Mouse (Mus musculus): ENCODE measurements around the gene Mxd4. TPM values are rescaled to one million over a fixed set of nuclear protein-coding genes. Genes with fewer than 3 reads are reported as not detected.
A peak's percentile ranks its signal among the peaks of the same experiment; 100 is the strongest.

Gene Mxd4
- total and polyA plus RNA-seq, 2 experiments: 43.6 to 125 TPM

DNA sequence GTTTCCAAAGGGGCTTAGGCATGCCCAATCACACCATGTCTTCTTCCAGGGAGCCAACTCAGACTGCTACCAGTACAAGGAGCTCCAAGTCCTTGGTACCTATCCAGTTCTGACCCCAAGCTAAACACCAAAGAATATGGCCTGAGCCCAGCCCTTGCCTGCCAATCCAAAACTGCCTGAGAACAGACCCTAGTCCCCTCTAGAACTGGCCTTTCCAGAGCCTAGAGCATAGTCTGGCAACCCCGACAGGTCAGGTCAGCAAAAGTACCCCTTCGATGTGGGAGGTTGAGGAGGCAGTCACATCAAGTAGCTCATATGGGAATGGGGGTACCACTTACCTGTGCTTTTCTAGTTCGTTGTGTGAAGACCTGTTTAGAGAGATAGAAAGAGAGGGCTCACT lies 3.5 kb downstream of the Mxd4 start:
- H3K9ac ChIP-seq (ENCODE audit: low read depth, low read length): no peak overlapping the region
- H3K27ac ChIP-seq (replicated peaks; ENCODE audit: insufficient read depth, low read depth, low read length): no peak overlapping the region
- no peaks in the 10 kb centered on the region for H3K27me3 ChIP-seq (ENCODE audit: control insufficient read depth, insufficient read depth, low read length)
- peaks cover 32% of the 10 kb centered on the region for H3K79me2 ChIP-seq (ENCODE audit: control insufficient read depth, insufficient read depth, low read length)
- TF ChIP-seq CTCF (IDR thresholded peaks at IDR 0.05; ENCODE audit: low read depth, low read length) (no peak), POLR2A (IDR thresholded peaks at IDR 0.05; ENCODE audit: extremely low read depth, insufficient read depth, low read length) (no peak)
- no peak overlapping the region for H3K4me3 ChIP-seq (ENCODE audit: insufficient read depth, low read depth, low read length)
- H3K4me1 ChIP-seq (ENCODE audit: control insufficient read depth, insufficient read depth, low read length): peaks cover 27% of the 10 kb centered on the region
- peaks cover 13% of the 10 kb centered on the region for H3K36me3 ChIP-seq (ENCODE audit: control insufficient read depth, insufficient read depth, low read length)
- WGBS: 98% methylated on average over 3 of the region's 3 CpGs
- DNase-seq (ENCODE audit: extremely low read depth, low read depth, low spot score): no peak

DNA sequence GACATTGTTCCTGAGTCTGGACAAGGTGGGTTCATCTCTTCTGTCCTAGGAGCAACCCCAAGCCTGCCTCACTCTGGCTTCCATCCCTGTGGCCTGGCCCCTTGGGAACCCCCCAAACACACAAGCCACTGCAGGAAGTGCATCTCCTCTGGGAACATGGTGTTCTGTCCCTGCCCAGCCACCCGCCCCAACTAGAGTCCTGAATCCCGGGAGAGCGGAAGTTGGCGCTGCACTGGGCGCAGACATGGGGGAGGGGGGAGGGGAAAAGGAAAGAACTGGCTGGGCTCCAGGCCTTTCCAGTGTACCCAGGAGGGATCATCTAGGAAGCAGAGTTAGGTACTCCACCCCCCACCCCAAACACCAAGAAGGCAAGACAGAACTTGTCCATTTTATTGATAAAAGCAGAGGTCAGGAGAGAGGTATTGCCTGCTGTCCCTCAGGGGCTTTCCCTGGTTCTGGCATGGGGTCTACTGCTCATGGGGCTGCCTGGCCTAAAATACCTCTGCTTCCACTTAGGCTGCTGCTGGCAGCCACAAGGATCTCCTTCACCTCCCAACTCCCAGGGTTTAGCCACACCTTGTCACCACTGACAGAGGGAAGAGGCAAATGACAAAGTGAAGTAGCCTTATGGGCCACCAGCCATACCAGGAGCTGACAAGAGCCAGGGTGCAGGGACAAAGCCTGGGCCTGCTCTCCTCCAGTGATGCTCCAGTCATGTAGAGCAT lies 4.2 kb downstream of the Mxd4 start:
- Histone ChIP-seq H3K9ac (ENCODE audit: low read depth, low read length) (peak overlapping the region; percentile 3; the same call in 1 of the 2 replicates), H3K36me3 (ENCODE audit: control insufficient read depth, insufficient read depth, low read length) (peaks cover 15% of the 10 kb centered on the region), H3K4me3 (ENCODE audit: insufficient read depth, low read depth, low read length) (no peak overlapping the region), H3K27me3 (ENCODE audit: control insufficient read depth, insufficient read depth, low read length) (no peaks in the 10 kb centered on the region), H3K79me2 (ENCODE audit: control insufficient read depth, insufficient read depth, low read length) (peaks cover 32% of the 10 kb centered on the region), H3K4me1 (ENCODE audit: control insufficient read depth, insufficient read depth, low read length) (peaks cover 25% of the 10 kb centered on the region), H3K27ac (replicated peaks; ENCODE audit: insufficient read depth, low read depth, low read length) (peak overlapping the region; percentile 45)
- peak; percentile 27 for DNase-seq (ENCODE audit: extremely low read depth, low read depth, low spot score)
- TF ChIP-seq CTCF (IDR thresholded peaks at IDR 0.05; ENCODE audit: low read depth, low read length): no peak
- TF ChIP-seq POLR2A (IDR thresholded peaks at IDR 0.05; ENCODE audit: extremely low read depth, insufficient read depth, low read length): no peak
- WGBS: 23% methylated on average over 5 of the region's 5 CpGs

DNA sequence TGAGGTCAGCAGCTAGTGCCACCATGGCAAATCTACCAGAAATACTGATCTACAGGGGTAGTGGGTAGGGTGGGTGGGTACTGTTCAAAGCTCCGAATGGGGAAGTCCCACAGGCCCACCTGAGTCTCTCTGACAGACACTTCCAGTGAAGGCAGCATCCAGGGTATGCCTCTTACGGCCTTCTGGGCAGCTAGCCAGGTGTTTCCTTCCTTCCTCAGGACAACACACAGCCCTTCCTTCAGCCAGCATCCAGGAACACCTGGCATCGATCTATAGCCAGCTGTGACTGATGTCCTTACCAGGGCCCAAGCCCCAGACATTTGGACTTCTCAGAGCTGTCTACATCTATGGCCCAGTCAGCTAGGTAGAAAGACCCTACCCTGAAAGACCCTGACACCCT lies 5.0 kb downstream of the Mxd4 start:
- H3K27me3 ChIP-seq (ENCODE audit: control insufficient read depth, insufficient read depth, low read length): no peaks in the 10 kb centered on the region
- H3K9ac ChIP-seq (ENCODE audit: low read depth, low read length): no peak overlapping the region
- H3K4me3 ChIP-seq (ENCODE audit: insufficient read depth, low read depth, low read length): no peak overlapping the region
- H3K36me3 ChIP-seq (ENCODE audit: control insufficient read depth, insufficient read depth, low read length): peaks cover 20% of the 10 kb centered on the region
- H3K79me2 ChIP-seq (ENCODE audit: control insufficient read depth, insufficient read depth, low read length): peaks cover 32% of the 10 kb centered on the region
- H3K4me1 ChIP-seq (ENCODE audit: control insufficient read depth, insufficient read depth, low read length): peaks cover 25% of the 10 kb centered on the region
- whole genome bisulfite sequencing: 69% methylated on average over 3 of the region's 3 CpGs
- no peak for DNase-seq (ENCODE audit: extremely low read depth, low read depth, low spot score)
- no peak for TF ChIP-seq CTCF (IDR thresholded peaks at IDR 0.05; ENCODE audit: low read depth, low read length)
- TF ChIP-seq POLR2A (IDR thresholded peaks at IDR 0.05; ENCODE audit: extremely low read depth, insufficient read depth, low read length): no peak
- peak overlapping the region; percentile 45; the same call in 1 of the 2 replicates for H3K27ac ChIP-seq (replicated peaks; ENCODE audit: insufficient read depth, low read depth, low read length)

DNA sequence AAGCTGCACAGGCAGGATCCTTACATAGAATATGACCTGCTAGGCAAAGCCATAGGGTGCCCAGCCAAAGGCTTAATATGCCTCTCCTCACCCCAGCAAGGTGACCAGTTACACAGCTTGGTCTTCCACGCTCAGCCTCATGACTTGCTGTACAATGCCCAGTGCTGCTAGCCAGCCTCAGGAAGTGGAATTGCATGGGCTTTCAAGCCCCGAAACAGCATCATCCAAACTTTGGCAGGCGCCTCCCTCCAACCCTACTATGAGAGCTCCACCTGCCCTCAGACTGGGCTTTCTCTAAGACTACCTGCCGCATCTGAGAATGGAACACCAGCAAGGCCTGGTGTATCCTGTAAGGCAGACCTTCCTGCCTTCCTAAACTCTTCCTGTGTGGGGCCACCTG lies 9.7 kb downstream of the Mxd4 start:
- no peak for TF ChIP-seq CTCF (IDR thresholded peaks at IDR 0.05; ENCODE audit: low read depth, low read length)
- no peak for TF ChIP-seq POLR2A (IDR thresholded peaks at IDR 0.05; ENCODE audit: extremely low read depth, insufficient read depth, low read length)
- DNase-seq (ENCODE audit: extremely low read depth, low read depth, low spot score): no peak
- H3K9ac ChIP-seq (ENCODE audit: low read depth, low read length): no peak overlapping the region
- peaks cover 33% of the 10 kb centered on the region for H3K36me3 ChIP-seq (ENCODE audit: control insufficient read depth, insufficient read depth, low read length)
- H3K4me1 ChIP-seq (ENCODE audit: control insufficient read depth, insufficient read depth, low read length): 0 out of 2 replicates have a peak, but pooled peaks cover 2% of the 10 kb centered on the region
- H3K4me3 ChIP-seq (ENCODE audit: insufficient read depth, low read depth, low read length): no peak overlapping the region
- H3K79me2 ChIP-seq (ENCODE audit: control insufficient read depth, insufficient read depth, low read length): peaks cover 3% of the 10 kb centered on the region; the same call in 1 of the 2 replicates
- WGBS: 92% methylated on average over 4 of the region's 4 CpGs
- H3K27ac ChIP-seq (replicated peaks; ENCODE audit: insufficient read depth, low read depth, low read length): no peak overlapping the region
- no peaks in the 10 kb centered on the region for H3K27me3 ChIP-seq (ENCODE audit: control insufficient read depth, insufficient read depth, low read length)

DNA sequence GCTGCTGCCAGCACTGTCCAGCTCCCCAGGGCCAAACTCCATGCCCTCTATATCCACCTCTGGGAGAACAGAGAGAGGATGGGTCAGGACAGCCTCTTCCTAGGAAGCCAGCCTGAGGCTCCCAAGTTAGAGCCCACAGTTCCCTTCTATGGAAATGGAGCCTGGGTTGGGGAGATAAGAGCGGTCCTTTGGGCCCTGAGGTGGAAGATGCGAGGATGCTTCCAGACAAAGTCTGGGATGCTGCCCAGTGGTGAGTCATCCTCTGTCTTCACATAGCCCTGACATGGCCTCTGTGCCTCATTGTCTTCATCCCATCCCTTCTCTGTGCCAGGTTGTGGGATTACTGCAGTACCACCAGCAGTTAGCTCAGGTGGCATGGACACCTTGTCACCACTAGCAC lies 10.4 kb downstream of the Mxd4 start:
- 80% methylated on average over 2 of the region's 2 CpGs for WGBS
- Histone ChIP-seq H3K36me3 (ENCODE audit: control insufficient read depth, insufficient read depth, low read length) (peaks cover 31% of the 10 kb centered on the region), H3K4me3 (ENCODE audit: insufficient read depth, low read depth, low read length) (no peak overlapping the region), H3K27ac (replicated peaks; ENCODE audit: insufficient read depth, low read depth, low read length) (no peak overlapping the region), H3K4me1 (ENCODE audit: control insufficient read depth, insufficient read depth, low read length) (0 out of 2 replicates have a peak, but pooled peaks cover 2% of the 10 kb centered on the region), H3K27me3 (ENCODE audit: control insufficient read depth, insufficient read depth, low read length) (no peaks in the 10 kb centered on the region), H3K79me2 (ENCODE audit: control insufficient read depth, insufficient read depth, low read length) (0 out of 2 replicates have a peak, but pooled peaks cover under 1% of the 10 kb centered on the region), H3K9ac (ENCODE audit: low read depth, low read length) (no peak overlapping the region)
- DNase-seq (ENCODE audit: extremely low read depth, low read depth, low spot score): no peak
- no peak for TF ChIP-seq CTCF (IDR thresholded peaks at IDR 0.05; ENCODE audit: low read depth, low read length)
- TF ChIP-seq POLR2A (IDR thresholded peaks at IDR 0.05; ENCODE audit: extremely low read depth, insufficient read depth, low read length): no peak

DNA sequence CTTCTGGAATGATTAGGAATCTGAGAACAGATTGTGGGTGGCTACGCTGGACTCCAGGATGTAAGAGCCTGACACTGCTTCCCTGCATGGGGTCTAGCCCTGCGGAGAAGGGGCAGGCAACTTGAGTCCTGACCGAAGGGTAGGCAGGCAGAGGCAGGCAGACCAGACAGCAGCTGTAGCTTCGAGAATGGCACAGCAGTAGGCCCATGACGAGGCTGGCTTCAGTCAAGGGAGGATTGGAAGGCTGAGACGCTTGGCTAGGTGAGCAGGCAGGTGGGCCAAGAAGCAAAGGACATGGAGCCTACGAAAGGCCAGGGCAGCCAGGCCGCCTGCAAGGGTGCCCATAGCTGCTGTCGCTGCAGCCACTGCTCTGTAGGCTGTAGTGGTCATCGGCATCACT lies 10.8 kb downstream of the Mxd4 start:
- Histone ChIP-seq H3K27ac (replicated peaks; ENCODE audit: insufficient read depth, low read depth, low read length) (no peak overlapping the region), H3K9ac (ENCODE audit: low read depth, low read length) (no peak overlapping the region), H3K4me1 (ENCODE audit: control insufficient read depth, insufficient read depth, low read length) (0 out of 2 replicates have a peak, but pooled peaks cover under 1% of the 10 kb centered on the region), H3K79me2 (ENCODE audit: control insufficient read depth, insufficient read depth, low read length) (no peaks in the 10 kb centered on the region), H3K4me3 (ENCODE audit: insufficient read depth, low read depth, low read length) (no peak overlapping the region), H3K36me3 (ENCODE audit: control insufficient read depth, insufficient read depth, low read length) (peaks cover 31% of the 10 kb centered on the region), H3K27me3 (ENCODE audit: control insufficient read depth, insufficient read depth, low read length) (no peaks in the 10 kb centered on the region)
- no peak for TF ChIP-seq CTCF (IDR thresholded peaks at IDR 0.05; ENCODE audit: low read depth, low read length)
- no peak for TF ChIP-seq POLR2A (IDR thresholded peaks at IDR 0.05; ENCODE audit: extremely low read depth, insufficient read depth, low read length)
- no peak for DNase-seq (ENCODE audit: extremely low read depth, low read depth, low spot score)
- 96% methylated on average over 10 of the region's 10 CpGs for WGBS

Data from liver, adult 2 months (tissue).